Mouse (Mus musculus) midbrain, postnatal 0 days (tissue): ENCODE data around the gene Rapgef3. TPM values are rescaled to one million over a fixed set of nuclear protein-coding genes. Genes with fewer than 3 reads are reported as not detected.
A peak's percentile ranks its signal among the peaks of the same experiment; 100 is the strongest.

Experiments
- ATAC-seq: fragments of 200-750 bp; cut with Nextera tagmentation; 2 replicates; pipeline ENCODE4 v1.8.0; 2017; ENCODE audit warnings: moderate number of reproducible peaks, mild to moderate bottlenecking, moderate TSS enrichment, moderate library complexity; ENCODE audit not compliant: low FRiP score
- DNase-seq: peaks from one replicate; pipeline ENCODE4 v3.0.0-alpha.2; 2015; ENCODE audit warnings: low spot score
- H3K27ac ChIP-seq: fragments of 300-500 bp; sonication (generic); 2 replicates; pipeline ENCODE4 v1.5.1; 2014; ENCODE audit warnings: low read depth, mild to moderate bottlenecking, low read length, mixed read lengths
- H3K27me3 ChIP-seq: fragments of 300-500 bp; sonication (generic); 2 replicates; pipeline ENCODE4 v1.6.1; 2014; ENCODE audit warnings: low read length, control low read depth, mixed read lengths; ENCODE audit not compliant: insufficient read depth
- H3K36me3 ChIP-seq: fragments of 300-500 bp; sonication (generic); 2 replicates; pipeline ENCODE4 v1.6.1; 2014; ENCODE audit warnings: low read length, control low read depth, mixed read lengths; ENCODE audit not compliant: insufficient read depth
- H3K4me1 ChIP-seq: fragments of 300-500 bp; sonication (generic); 2 replicates; pipeline ENCODE4 v1.6.1; 2014; ENCODE audit warnings: mild to moderate bottlenecking, control low read depth, antibody characterized with exemption, low read length, mixed read lengths; ENCODE audit not compliant: insufficient read depth
- H3K4me2 ChIP-seq: fragments of 300-500 bp; sonication (generic); 2 replicates; pipeline ENCODE4 v1.6.1; 2014; ENCODE audit warnings: low read depth, mild to moderate bottlenecking, low read length, mixed read lengths; ENCODE audit not compliant: poor library complexity, severe bottlenecking
- H3K4me3 ChIP-seq: fragments of 300-500 bp; sonication (generic); 2 replicates; pipeline ENCODE4 v1.5.1; 2014; ENCODE audit warnings: low read depth, mild to moderate bottlenecking, low read length, moderate library complexity
- H3K9ac ChIP-seq: fragments of 300-500 bp; sonication (generic); replicated peaks from 2 replicates; pipeline ENCODE4 v1.6.1; 2014; ENCODE audit warnings: mild to moderate bottlenecking, low read length, moderate library complexity, mixed read lengths; ENCODE audit not compliant: poor library complexity, severe bottlenecking
- H3K9me3 ChIP-seq: fragments of 300-500 bp; sonication (generic); 2 replicates; pipeline ENCODE4 v1.6.1; 2016; ENCODE audit warnings: low read length, control low read depth
- CTCF ChIP-seq: IDR thresholded peaks from 2 replicates; pipeline ENCODE4 v1.5.1; 2016; ENCODE audit warnings: antibody characterized with exemption, mild to moderate bottlenecking
- WGBS: fragments of 180-500 bp; shearing (Covaris S2); extraction: QIAGEN DNeasy Blood & Tissue Kit; methylation state at CpG from one replicate; pipeline ENCODE4 v1.1.7; 2014; 5-methylcytosine and 5-hydroxymethylcytosine counted together
- polyA plus RNA-seq: library from polyadenylated mRNA; unstranded; fragments of >200 nt; fragmentation: Nextera tagmentation; extraction: Ambion mirVana; gene quantifications from 2 replicates; pipeline ENCODE4 v1.2.1, GENCODE M21; 2015
- total RNA-seq: library from RNA; depleted of rRNA; stranded (reverse); fragments of >200 nt; gene quantifications from 2 replicates; pipeline ENCODE4 v1.2.3, GENCODE M21; 2014

Rapgef3 gene
- total and polyA plus RNA-seq, 2 experiments from 2014 or later, result 16.5 to 34.9 TPM

GRCm38 (mm10) chr15:97721008-97721701, 46.6 kb downstream of the Rapgef3 start:
- Histone ChIP-seq H3K27me3 (no peaks in the 10 kb centered on the region; the same call in 1 of the 2 replicates), H3K4me3 (no peak overlapping the region), H3K4me1 (no peaks in the 10 kb centered on the region), H3K27ac (no peak overlapping the region), H3K9me3 (no peaks in the 10 kb centered on the region), H3K9ac (no peak overlapping the region), H3K4me2 (no peak overlapping the region), H3K36me3 (no peaks in the 10 kb centered on the region)
- WGBS, result 79% methylated on average over 15 of the region's 15 CpGs
- no peak for TF ChIP-seq CTCF
- no peak for DNase-seq
- ATAC-seq, result no peak

- H3K27me3 ChIP-seq, result no peaks in the 10 kb centered on the region; the same call in 1 of the 2 replicates
- H3K4me2 ChIP-seq, result no peak overlapping the region
- DNase-seq (no peak), ATAC-seq (no peak)
- H3K27ac ChIP-seq, result no peak overlapping the region
- no peaks in the 10 kb centered on the region for H3K36me3 ChIP-seq
- no peaks in the 10 kb centered on the region for H3K4me1 ChIP-seq
- no peak overlapping the region for H3K4me3 ChIP-seq
- no peaks in the 10 kb centered on the region for H3K9me3 ChIP-seq
- TF ChIP-seq CTCF, result no peak
- 80% methylated on average over 12 of the region's 12 CpGs for WGBS
- H3K9ac ChIP-seq, result 0 out of 2 replicates have a peak overlapping the region, but pooled peaks have one; percentile 36
Observed at GRCm38 (mm10) chr15:97720026-97720675, 47.6 kb downstream of the Rapgef3 start.

GRCm38 (mm10) chr15:97719494-97719893, 48.3 kb downstream of the Rapgef3 start:
- DNase-seq (no peak), ATAC-seq (no peak)
- no peaks in the 10 kb centered on the region for H3K4me1 ChIP-seq
- no peak overlapping the region for H3K27ac ChIP-seq
- no peak overlapping the region for H3K4me3 ChIP-seq
- no peak for TF ChIP-seq CTCF
- H3K4me2 ChIP-seq, result no peak overlapping the region
- no peaks in the 10 kb centered on the region for H3K9me3 ChIP-seq
- WGBS, result 90% methylated on average over 12 of the region's 12 CpGs
- H3K36me3 ChIP-seq, result no peaks in the 10 kb centered on the region
- H3K9ac ChIP-seq, result no peak overlapping the region
- H3K27me3 ChIP-seq, result no peaks in the 10 kb centered on the region; the same call in 1 of the 2 replicates

GRCm38 (mm10) chr15:97718535-97719155, 49.1 kb downstream of the Rapgef3 start:
- Histone ChIP-seq H3K36me3 (no peaks in the 10 kb centered on the region), H3K9me3 (no peaks in the 10 kb centered on the region), H3K4me2 (no peak overlapping the region), H3K9ac (no peak overlapping the region), H3K27ac (no peak overlapping the region), H3K4me1 (no peaks in the 10 kb centered on the region), H3K4me3 (no peak overlapping the region), H3K27me3 (no peaks in the 10 kb centered on the region; the same call in 1 of the 2 replicates)
- ATAC-seq (no peak), DNase-seq (no peak)
- TF ChIP-seq CTCF, result no peak
- WGBS, result 88% methylated on average over 8 of the region's 8 CpGs

GRCm38 (mm10) chr15:97717861-97718534, 49.8 kb downstream of the Rapgef3 start:
- no peak overlapping the region for H3K4me3 ChIP-seq
- no peaks in the 10 kb centered on the region for H3K4me1 ChIP-seq
- no peaks in the 10 kb centered on the region for H3K9me3 ChIP-seq
- H3K36me3 ChIP-seq, result no peaks in the 10 kb centered on the region
- H3K4me2 ChIP-seq, result no peak overlapping the region
- ATAC-seq, result no peak
- H3K27ac ChIP-seq, result no peak overlapping the region
- H3K27me3 ChIP-seq, result no peaks in the 10 kb centered on the region; the same call in 1 of the 2 replicates
- peak; percentile 92 for TF ChIP-seq CTCF
- no peak overlapping the region for H3K9ac ChIP-seq
- 25% methylated on average over 12 of the region's 12 CpGs for whole genome bisulfite sequencing
- DNase-seq, result peak; percentile 87
